Mouse (Mus musculus): Measurements from ENCODE around the gene Nova2.

Gene Nova2

DNA sequence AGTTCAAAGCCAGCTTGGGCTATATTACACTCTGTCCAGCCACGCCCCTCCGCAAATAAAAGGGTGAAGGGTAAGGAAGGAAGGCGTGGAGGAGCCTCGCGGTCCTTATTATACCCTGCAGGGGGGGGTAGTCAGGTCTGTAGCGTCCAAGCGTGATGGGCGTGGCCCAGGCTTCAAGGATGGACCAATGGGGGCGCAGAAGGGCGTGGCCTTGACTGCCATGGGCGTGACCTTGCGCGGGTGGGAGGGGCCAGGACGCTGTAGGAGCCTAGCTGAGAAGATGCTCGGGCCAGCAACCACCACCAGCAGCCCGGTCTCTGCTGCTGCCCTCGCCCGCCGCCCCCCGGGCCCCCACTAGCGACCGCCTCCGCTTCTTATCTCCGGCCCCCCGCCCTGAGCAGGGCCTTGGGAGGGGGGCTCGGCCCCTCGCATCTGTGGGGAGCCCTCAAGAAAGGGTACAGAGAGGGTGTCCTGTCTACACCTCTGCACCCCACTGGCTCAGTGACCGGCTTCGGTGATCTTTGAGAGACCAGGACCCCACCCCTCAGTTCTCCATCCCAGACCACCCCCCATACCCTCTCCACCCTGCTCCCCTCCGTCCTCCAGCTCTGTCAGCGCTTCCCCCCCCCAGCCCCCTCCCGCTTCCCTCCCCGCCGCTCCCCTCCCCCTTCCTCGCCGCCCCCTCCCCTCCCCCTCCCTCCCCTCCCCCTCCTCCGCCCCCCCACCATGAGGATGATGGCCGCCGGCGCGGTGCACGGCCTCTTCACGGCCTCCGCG, at the start of gene Nova2:
Gene Nova2, plus strand, starts transcription at position 727 of the 777 bp plus-strand sequence.
- peak; percentile 97 for DNase-seq (ENCODE audit: low spot score)

DNA sequence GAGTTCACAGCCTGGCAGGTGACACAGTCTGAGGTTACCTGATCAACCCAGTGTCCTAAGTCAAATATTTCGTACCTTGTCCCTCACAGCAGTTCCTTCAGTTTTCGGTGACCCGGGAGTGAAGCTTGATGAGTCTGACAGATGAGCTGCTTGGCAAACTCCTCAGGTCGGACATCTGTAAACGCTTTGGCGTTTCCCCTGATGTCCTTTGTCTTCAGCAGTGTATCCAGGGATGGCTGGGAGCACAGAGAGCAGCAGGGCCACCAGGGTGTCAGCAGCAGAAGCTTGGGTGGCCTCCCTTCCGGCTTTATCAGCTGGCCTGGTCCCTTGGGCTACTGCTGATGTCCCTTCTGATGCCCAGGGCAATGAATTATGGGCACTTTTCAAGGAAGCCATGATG, 47.0 kb upstream of the Nova2 start:
- DNase-seq (ENCODE audit: low spot score): no peak

DNA sequence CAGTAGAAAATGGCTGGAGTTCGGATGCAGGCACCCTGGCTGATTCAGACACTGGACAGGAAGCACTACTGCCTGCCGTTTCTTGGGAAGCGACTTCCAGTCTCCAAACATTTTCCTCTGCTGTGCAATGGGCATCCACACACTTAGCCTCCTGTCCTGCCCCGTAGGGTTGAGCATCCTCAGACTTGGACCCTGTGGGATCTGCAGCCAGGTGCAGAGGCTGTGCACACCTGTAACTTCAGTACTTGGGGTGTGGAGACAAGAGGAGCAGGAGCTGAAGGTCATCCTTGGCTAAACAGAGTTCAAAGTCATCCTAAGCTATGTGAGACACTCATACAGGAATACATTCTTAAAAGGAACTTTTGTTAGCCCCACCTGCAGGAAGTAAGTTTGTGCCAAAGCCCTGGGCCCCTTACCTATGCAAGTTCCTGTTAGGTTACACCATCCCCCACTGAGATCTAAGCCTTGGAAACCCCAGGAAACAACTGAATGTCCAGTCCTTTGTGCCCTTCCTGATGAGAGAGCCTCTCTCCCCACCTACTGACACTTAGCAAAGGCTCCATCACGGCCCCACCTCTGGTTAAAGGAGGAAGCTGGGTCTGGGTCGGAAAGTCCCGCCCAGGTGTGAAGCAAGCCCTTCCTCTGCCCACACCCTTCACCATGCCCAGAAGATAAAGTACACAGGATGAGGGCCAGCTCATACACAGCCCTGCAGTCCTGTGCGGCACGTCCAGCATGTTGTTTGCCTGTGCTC, 41.5 kb upstream of the Nova2 start:
- no peak for DNase-seq (ENCODE audit: low spot score)

DNA sequence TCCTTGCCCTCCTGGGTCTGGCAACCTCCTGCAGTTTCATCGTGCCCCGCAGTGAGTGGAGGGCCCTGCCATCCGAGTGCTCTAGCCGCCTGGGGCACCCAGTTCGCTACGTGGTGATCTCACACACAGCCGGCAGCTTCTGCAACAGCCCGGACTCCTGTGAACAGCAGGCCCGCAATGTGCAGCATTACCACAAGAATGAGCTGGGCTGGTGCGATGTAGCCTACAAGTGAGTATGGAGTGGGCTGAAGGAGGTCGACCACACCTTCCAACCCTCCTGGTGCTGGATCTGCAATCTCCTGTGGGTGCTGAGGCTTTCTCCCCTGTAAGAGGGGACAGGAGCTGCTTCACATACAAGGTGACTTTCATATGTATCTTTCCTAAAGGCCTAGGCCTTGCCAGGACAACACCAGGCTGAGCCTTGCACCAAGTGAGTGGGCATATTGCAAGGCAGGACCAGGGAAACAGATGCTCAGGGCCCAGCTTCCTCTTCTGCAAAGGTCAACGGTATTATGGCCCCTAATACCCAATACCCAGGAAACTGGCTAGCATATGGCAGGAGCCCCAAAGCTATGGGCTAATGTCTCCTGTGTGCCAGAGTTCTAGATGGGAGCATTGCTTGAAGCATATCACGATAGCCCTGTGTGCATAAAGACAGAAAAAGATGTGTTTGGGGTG, 40.8 kb upstream of the Nova2 start:
- DNase-seq (ENCODE audit: low spot score): no peak

DNA sequence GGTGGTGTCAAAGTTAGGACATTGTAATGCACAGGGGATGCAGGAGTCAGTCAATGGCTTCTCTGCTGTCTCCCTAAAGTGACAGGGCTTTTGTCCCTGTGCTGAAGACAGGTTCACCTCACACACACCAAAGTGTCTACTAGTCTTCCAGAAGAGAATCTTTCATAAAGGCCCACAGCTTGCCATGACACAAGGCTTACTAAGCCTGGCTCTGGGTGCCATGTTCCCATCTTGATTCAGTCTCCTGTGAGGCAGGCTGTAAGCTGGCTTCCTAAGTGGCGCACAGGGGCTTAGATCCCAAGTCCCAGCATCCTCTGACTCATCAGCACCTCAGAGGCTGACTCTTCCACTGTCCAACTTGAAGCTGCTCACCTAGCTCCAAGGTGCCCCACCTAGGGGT, 38.7 kb upstream of the Nova2 start:
- no peak for DNase-seq (ENCODE audit: low spot score)

DNA sequence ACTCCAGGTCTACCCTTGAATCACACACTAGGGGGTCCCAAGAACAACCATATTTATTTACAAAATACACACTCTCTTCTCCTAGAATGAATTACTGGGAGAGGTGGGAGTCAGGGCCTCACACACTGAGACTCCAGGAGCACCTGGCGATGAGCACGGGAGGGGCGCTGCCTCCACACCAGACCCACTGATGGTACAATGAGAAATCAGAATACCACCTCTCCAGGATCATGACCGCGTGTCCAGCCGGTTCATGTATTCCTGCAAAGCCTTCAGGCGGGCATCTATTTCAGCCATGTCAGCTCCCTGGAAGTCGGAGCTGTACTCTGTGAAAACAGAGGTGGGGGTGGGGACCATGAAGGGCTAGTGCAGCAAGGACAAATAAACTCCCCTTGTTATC, 34.8 kb upstream of the Nova2 start:
- no peak for DNase-seq (ENCODE audit: low spot score)

DNA sequence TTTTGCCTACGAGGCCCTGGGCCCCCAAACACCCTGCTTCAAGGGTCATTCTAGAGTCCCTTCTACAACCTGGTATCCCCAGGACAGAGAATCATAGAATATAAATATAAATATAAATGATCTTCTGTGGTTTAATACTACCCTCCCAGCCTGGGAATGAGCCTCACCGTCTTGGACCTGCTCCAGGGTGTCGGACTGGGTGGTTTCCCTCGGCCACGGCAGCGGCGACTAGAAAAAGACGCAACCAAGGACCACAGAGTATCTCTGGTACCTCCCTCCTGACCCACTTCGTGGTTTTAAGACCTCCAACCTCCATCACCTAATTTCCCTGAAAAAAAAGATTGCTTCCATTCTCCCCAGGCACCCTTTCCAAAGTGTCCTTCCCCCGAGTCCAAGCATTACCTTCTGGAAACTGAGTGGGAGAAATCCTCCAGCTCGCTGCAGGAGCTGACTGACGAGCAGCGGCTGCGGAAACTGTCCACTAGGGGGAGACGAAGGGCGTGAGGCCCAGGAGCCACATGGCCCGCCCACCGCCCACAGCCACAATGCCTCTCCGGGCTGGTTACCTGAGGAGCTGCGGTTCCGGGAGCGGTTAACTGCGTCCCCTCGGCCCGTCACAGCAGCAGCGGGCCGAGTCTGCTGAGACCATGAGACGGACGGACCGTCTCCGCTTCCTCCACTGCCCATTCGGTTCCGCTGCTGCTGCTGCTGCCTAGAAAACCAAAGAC, 33.7 kb upstream of the Nova2 start:
- peak; percentile 88 for DNase-seq (ENCODE audit: low spot score)

DNA sequence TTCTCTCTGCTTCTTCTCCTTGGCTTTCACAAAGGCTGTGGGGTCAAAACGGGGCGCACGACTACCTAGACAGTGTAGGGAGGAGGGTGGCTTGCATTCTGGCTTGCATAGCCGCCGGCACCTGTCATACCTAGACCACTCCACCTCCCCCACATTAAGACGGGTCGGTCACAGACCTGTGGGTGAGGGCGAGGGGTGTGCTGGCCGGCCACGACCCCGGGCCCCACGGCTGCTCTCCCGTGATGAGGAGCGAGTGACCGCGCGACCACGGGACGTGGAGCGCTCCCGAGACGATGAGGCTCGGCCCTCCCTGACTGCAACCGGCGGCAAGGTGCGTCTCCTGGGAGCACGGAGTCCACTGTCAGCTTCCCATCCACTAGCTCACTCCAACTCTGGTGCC, 32.7 kb upstream of the Nova2 start:
- no peak for DNase-seq (ENCODE audit: low spot score)

DNA sequence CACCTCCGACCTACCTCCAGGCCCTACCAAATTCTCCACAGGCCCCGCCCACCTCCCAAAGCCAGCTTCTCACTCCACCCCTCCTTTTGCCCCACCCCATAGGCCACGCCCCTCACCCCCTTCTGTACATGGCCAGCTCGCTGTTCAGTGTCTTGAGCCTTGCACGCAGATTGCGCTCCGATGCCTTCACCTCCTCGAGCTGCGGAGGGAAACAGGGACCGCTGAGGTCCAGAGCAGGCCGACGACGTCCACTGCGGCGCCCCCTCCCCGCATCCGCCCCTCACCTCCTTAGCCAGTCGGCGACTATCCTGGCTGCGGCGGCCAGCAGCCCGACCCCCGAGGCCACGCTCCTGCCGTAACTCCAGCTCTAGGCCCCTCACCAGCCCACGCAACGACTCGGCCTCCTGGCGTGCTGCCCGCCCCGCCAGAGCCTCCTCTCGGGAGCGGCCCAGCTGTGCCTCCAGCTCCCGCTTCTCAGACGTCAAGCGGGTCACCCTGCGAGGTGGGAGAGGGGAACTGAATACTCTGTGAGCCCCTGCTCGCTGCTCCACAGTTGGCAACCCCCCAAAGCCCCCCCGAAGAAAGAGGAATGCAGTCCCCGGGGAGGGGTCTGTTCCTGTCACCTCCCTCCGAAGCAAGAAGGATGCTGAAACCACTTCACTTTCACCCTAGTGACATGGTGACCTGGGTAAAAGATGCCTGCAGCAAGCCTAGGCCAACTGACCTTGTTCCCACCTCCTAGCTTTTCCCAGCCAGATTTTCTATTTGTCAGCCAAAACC, 31.8 kb upstream of the Nova2 start:
- DNase-seq (ENCODE audit: low spot score): peak; percentile 50

DNA sequence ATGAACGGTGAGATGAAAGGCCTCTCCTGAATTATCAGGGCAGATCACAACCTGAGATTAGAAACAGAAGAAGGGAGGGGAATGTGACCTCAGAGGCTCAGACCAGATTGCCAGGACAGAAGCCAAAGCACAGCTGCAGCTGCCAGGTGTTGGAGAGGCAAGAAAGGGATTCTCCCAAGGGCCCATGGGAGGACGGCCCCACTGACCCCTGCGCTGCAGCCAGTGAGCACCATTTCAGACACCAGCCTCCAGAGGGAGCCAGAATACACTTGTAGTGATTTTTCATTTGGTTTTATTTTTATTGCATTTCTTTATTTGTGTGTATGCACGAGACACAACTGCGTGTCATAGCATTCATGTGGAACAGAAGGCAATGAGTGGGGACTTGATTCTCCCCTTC, 29.2 kb upstream of the Nova2 start:
- peak; percentile 56 for DNase-seq (ENCODE audit: low spot score)

DNA sequence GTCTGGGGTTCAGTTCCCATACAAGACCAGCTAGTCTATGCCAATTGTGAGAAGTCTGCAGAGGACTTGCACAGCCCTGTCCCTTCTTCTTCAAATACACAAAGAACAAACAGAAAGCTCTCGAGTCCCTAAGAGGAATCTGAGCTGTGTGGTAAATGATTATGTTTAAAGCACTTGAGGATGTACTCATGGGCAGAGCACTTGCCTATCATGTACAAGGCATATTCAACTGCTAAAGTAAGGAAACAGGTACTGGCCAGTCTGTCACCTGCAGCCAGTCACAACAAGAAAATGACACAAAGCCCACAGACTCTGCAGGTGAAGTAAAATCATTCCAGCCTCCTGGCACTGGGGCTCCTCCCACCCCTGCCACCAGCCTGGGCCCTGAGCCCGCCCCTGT, 25.2 kb upstream of the Nova2 start:
- no peak for DNase-seq (ENCODE audit: low spot score)

DNA sequence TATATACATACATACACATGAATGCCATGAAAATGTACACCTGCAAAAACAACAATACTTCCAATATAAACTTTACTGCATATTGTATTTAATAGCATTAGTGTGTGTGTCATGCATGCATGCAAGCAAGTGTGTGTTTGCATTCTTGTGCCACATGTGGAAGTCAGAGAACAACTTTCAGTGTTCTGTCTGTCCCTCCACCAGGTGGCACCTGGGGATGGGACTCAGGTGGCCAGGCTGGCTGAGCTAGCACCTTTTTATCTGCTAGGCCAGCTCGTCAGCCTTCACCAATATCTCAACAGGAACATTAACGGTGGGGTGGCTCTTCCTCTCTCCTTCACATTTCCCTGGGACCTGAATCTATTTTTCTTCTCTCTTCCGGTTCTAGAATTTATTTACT, 23.2 kb upstream of the Nova2 start:
- DNase-seq (ENCODE audit: low spot score): no peak

DNA sequence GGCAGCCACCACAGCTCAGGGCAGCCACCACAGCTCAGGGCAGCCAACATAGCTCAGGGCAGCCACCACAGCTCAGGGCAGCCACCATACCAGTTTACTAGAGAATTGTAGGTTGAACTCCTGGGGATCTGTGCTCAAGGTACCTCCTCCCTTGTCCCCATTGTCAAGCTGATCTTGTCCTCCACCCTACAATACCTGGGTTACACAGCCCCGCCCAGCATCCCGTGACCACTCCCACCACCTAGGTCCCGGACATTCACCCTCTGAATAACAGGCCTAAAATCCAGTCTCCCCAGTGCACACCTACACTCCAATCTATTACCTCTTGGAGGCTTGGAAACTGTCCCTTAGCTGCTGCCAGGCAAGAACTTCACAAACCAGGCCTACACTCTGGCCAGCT, 20.7 kb upstream of the Nova2 start:
- DNase-seq (ENCODE audit: low spot score): no peak

DNA sequence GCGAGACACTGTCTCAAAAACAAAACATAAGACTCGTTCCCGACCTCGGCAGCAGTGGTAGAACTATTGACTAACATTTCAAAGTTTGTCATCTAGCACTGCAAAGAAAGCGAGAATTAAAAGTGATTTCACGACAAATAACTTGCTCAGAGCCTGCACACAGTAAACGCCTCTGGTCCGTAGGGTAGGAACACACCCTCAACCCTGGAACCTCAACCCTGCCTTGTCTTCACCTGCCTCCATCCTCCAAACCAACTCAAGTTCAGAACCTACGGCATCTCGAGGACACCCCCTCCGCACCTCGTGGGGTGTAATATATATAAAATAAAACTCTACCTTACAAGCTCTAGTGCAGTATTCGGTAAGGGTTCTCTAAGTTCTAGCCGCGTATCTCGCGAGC, 15.9 kb upstream of the Nova2 start:
- no peak for DNase-seq (ENCODE audit: low spot score)

DNA sequence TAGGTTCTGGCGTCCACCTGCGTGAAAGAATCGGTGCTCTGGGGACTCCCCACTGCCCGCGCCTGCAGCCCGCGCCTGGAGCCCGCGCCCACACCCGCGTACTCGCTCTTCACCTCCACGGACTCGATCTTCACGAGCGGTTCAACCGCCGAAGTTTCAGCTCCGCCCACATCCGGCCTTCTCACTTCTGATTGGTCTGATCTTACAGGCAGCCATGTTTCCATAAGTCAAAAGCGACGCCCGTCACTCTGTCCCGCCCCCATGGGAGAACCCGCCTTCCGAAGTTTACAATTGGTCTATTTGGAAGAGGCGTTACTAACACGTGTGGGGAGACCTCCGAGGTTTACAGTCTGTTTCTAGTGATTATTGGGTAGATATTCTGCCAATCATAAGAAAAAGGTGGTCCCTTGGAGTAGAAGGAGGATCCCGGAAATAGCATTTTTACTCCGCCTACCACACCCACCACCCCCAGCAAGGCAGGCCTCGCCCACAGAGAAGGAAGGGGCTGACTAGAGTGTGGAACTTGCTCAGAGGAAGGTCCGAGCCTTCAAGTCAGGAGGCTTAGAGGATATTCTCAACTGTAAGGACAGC, 15.4 kb upstream of the Nova2 start, which contains the start of gene Ccdc61:
Gene Ccdc61, minus strand, starts transcription at position 175 of the 591 bp plus-strand sequence.
- DNase-seq (ENCODE audit: low spot score): peak; percentile 99

DNA sequence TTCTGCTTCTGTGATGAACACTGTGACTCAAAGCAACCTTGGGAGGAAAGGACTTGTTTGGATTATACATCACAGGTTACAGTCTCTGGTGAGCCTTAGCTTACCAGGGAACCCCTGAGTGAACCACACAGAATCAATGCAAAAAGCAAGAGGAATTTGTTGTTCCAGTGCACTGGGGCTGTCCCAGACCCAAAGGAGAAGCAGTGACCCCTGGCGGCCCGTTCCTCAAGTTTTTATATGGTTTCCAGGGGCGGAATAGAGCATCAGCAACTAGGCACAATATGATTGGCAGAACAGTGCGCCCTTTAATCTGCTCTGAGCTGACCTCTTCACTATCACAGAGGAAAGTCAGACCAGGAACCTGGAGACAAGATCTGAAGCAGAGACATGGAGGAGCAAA, 9.4 kb upstream of the Nova2 start:
- no peak for DNase-seq (ENCODE audit: low spot score)

DNA sequence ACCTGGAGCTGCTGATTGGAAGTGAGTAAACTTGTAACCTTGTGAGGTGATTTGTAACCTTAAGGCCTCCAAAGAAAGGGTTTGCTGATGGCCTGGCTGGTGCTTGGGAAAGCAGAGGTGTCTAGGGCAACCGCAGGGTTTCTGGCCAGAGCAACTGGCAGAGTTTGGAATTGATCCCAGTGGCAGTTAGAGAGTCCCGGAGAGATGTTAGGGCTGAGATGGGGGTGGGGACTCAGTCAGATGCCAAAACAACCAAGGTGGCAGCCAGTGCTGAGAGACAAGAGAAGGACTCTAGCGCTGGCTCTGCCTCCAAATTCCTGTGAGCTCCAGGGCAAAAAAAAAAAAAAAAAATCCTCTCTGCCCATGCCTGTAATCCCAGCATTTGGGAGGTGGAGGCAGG, 7.8 kb upstream of the Nova2 start:
- DNase-seq (ENCODE audit: low spot score): no peak

DNA sequence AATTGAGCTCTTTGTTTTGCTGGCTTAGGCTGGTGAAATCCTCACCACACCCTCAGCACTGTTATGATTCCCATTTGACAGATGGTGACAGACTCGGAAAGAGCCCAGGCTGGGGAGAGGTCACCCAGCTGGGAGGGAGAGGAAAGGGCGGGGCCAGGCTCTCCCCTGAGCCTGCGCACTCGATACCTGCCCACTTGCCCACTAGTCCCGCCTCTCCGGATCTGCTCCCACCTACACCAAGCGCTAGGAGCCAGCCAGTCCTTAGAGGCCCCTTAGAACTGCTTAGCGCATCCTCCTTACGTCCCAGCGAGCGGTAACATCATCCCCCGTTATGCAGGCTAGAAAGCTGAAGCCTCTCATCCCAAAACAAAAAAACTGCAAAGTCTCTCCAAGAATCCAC, 4.6 kb upstream of the Nova2 start:
- peak; percentile 73 for DNase-seq (ENCODE audit: low spot score)

DNA sequence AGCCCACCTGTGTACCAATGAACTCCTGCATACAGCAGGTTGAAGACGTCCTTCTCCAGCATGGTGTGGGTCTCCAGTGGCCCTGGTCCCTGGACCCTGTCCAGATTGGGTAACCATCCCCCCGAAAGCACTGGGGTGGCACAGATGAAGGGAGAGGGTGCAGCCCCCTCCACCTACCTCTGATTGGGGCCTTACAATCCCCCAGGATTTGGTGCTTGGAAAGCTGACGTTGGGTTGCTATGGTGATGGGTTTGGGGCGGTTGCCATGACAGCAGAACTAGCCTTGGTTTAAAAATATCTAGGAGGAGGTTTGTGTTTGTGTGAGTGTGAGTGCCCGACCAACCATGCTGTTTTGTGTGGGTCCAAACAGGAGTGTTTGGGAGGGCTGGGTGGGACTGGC, 2.9 kb upstream of the Nova2 start:
- peak; percentile 88 for DNase-seq (ENCODE audit: low spot score)

DNA sequence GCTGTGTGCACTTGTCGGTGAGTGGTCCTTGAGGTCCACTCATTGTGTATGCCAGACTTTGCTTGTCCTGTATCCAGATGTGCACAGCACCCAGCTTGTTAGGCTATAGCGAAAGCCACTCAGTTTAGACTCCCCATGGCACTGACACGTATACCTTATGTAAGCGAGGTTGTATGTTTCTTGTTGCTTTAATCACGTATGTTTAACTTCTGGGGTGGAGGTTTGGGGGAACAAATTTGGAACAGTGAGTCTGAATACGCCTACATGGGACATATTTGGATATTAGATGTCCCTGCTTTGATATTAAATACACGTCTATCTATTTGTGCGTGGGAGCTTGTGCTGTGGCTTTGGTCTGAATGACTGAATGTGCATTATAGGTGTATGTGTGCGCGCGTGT, 2.4 kb upstream of the Nova2 start:
- DNase-seq (ENCODE audit: low spot score): peak; percentile 42

DNA sequence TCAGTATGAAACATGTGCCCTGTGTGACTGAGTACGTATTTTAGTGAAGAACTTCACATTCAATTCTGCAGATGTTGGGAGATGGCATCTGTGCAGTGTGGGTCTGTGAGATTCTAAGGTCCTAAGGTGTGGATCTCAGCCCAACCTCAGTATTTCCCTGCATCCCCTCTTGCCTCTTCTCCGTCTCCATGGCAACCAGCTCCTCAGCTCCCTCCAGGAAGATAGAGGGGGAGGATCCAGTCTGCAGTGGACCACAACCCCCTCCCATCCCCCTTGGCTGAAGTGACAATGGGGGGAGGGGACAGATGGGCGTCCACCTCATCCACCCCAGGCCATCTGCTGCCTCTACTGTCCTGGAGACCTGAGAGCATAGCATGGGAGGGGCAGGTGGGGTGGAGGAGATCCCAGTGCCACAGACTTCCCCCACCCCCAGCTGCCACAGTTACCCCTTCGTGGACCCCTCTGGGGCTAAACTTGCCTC, 1.9 kb upstream of the Nova2 start:
- no peak for DNase-seq (ENCODE audit: low spot score)
